Mouse (Mus musculus): ENCODE results near the gene Mat2a. TPM values are rescaled to one million over a fixed set of nuclear protein-coding genes. Genes with fewer than 3 reads are reported as not detected.

The Mat2a gene
- total and polyA plus RNA-seq, 3 experiments = 166 to 456 (median 218) TPM

GRCm38 (mm10) chr6:72389471-72389940, 49.9 kb downstream of the Mat2a start:
- peaks cover 2% of the 10 kb centered on the region for H3K9me3 ChIP-seq (replicated peaks; ENCODE audit: low read length)
- peak overlapping the region; percentile 69 for H3K4me2 ChIP-seq (ENCODE audit: insufficient read depth, low read depth, poor library complexity, severe bottlenecking)
- no peaks in the 10 kb centered on the region for H3K79me2 ChIP-seq (replicated peaks; ENCODE audit: control insufficient read depth, extremely low read depth, insufficient read depth, poor library complexity, severe bottlenecking)
- in situ Hi-C loops (cut with MboI; ENCODE audit: low pct_ligation_motif_present, low pct_unique_long_range_greater_than_20kb, low sequenced_read_pairs) (no loop called here), dilution Hi-C loops (cut with MboI; ENCODE audit: extremely low pct_ligation_motif_present, extremely low pct_unique_long_range_greater_than_20kb, low sequenced_read_pairs) (no loop called here)
- H3K27ac ChIP-seq (ENCODE audit: insufficient read depth, low read depth) = peak overlapping the region; percentile 37; the same call in 1 of the 2 replicates
- peak overlapping the region; percentile 89 for H3K9ac ChIP-seq (ENCODE audit: insufficient read depth, low read depth)
- peak; percentile 41 for DNase-seq (ENCODE audit: extremely low read depth)
- peaks cover 7 to 19% of the 10 kb centered on the region in 2 experiments for H3K4me1 ChIP-seq (ENCODE audit: control insufficient read depth in 1 of 2, insufficient read depth in 2 of 2)
- H3K27me3 ChIP-seq (replicated peaks) = no peaks in the 10 kb centered on the region
- peaks cover 7 to 38% of the 10 kb centered on the region in 2 experiments for H3K36me3 ChIP-seq (replicated peaks in 1 of 2; ENCODE audit: control insufficient read depth in 1 of 2, insufficient read depth in 1 of 2, low read length in 1 of 2)
- H3K4me3 ChIP-seq (replicated peaks in 1 of 3; ENCODE audit: low read depth in 2 of 3, low read length in 2 of 3, poor library complexity in 1 of 3) = peak overlapping the region; percentile 71 to 75 (median 74)
- TF ChIP-seq E2F4 (IDR thresholded peaks at IDR 0.05; ENCODE audit: insufficient replicate concordance, low read depth, low read length) (no peak), NRF1 (IDR thresholded peaks at IDR 0.05; ENCODE audit: low read depth, low read length) (no peak), TCF12 (IDR thresholded peaks at IDR 0.05; ENCODE audit: low read depth, low read length) (0 out of 2 replicates have a peak, but pooled peaks have one; percentile 22), CTCF (conservative IDR thresholded peaks at IDR 0.05 in 1 of 2, IDR thresholded peaks at IDR 0.05 in 1 of 2; ENCODE audit: low read depth in 2 of 2, low read length in 2 of 2) (no peak), KAT2A (IDR thresholded peaks at IDR 0.05; ENCODE audit: insufficient replicate concordance, low read length) (0 out of 2 replicates have a peak, but pooled peaks have one; percentile 45), MAFK (IDR thresholded peaks at IDR 0.05; ENCODE audit: insufficient replicate concordance, low read length) (no peak), CHD2 (IDR thresholded peaks at IDR 0.05; ENCODE audit: low read length) (no peak), BHLHE40 (IDR thresholded peaks at IDR 0.05; ENCODE audit: low read depth, low read length) (peak; percentile 71), HCFC1 (IDR thresholded peaks at IDR 0.05; ENCODE audit: low read depth, low read length) (peak; percentile 27), MYC (IDR thresholded peaks at IDR 0.05; ENCODE audit: low read depth, low read length) (no peak), JUN (IDR thresholded peaks at IDR 0.05; ENCODE audit: insufficient read depth, low read depth, low read length) (no peak), IRF4 (IDR thresholded peaks at IDR 0.05; ENCODE audit: low read depth, low read length) (0 out of 2 replicates have a peak, but pooled peaks have one; percentile 19), JUND (conservative IDR thresholded peaks at IDR 0.05; ENCODE audit: low read depth, low read length) (no peak), UBTF (IDR thresholded peaks at IDR 0.05; ENCODE audit: low read depth, low read length) (0 out of 2 replicates have a peak, but pooled peaks have one; percentile 15), RCOR1 (conservative IDR thresholded peaks at IDR 0.05; ENCODE audit: low read depth, low read length) (0 out of 2 replicates have a peak, but pooled peaks have one; percentile 62), CHD1 (IDR thresholded peaks at IDR 0.05; ENCODE audit: low read depth, low read length) (peak; percentile 58; the same call in 1 of the 2 replicates), MEF2A (IDR thresholded peaks at IDR 0.05; ENCODE audit: borderline replicate concordance, low read depth, low read length) (no peak), GABPA (IDR thresholded peaks at IDR 0.05; ENCODE audit: insufficient replicate concordance, low read depth, low read length) (no peak), EP300 (IDR thresholded peaks at IDR 0.05; ENCODE audit: low read length) (no peak; the same call in 1 of the 2 replicates), ETS1 (conservative IDR thresholded peaks at IDR 0.05; ENCODE audit: low read depth, low read length) (no peak), MAZ (IDR thresholded peaks at IDR 0.05; ENCODE audit: low read depth, low read length) (0 out of 2 replicates have a peak, but pooled peaks have one; percentile 55), USF2 (conservative IDR thresholded peaks at IDR 0.05; ENCODE audit: low read depth, low read length) (no peak), ELF1 (IDR thresholded peaks at IDR 0.05; ENCODE audit: low read depth, low read length) (no peak)

Data from CH12.LX (cell line).